Mouse (Mus musculus): ENCODE data around the gene Rtl8b.
"Not testable (repeated sequence)": the region's sequence is repeated elsewhere in the genome, so short reads cannot be mapped to it uniquely, and the experiment has no call there.

Gene Rtl8b

GRCm38 (mm10) chrX:53670294-53670693 lies at the start of gene Rtl8b:
TSS of gene Rtl8b (minus strand) at chrX:53670408.
- DNase-seq, result peak; percentile 87

GRCm38 (mm10) chrX:53716323-53717182 lies 46.3 kb upstream of the Rtl8b start:
- DNase-seq, result peak; percentile 71

GRCm38 (mm10) chrX:53715942-53716322 lies 45.7 kb upstream of the Rtl8b start:
- DNase-seq, result no peak

- no peak for DNase-seq
Measured at GRCm38 (mm10) chrX:53702673-53703072, 32.5 kb upstream of the Rtl8b start.

GRCm38 (mm10) chrX:53699225-53699624 lies 29.0 kb upstream of the Rtl8b start:
- DNase-seq, result no peak

GRCm38 (mm10) chrX:53694008-53694777 lies 24.0 kb upstream of the Rtl8b start:
- no peak for DNase-seq

- DNase-seq, result no peak
Measured at GRCm38 (mm10) chrX:53693141-53693540, 22.9 kb upstream of the Rtl8b start.

- no peak for DNase-seq
Measured at GRCm38 (mm10) chrX:53692065-53692464, 21.9 kb upstream of the Rtl8b start.

GRCm38 (mm10) chrX:53684676-53685075 lies 14.5 kb upstream of the Rtl8b start:
- DNase-seq, result not testable (repeated sequence)

GRCm38 (mm10) chrX:53682650-53683049 lies 12.4 kb upstream of the Rtl8b start:
- not testable (repeated sequence) for DNase-seq

GRCm38 (mm10) chrX:53676943-53677342 lies 6.7 kb upstream of the Rtl8b start:
- not testable (repeated sequence) for DNase-seq

GRCm38 (mm10) chrX:53670696-53671095 lies 488 bp upstream of the Rtl8b start:
- DNase-seq, result not testable (repeated sequence)

- DNase-seq, result not testable (repeated sequence)
Measured at GRCm38 (mm10) chrX:53669557-53670270, 494 bp downstream of the Rtl8b start.

GRCm38 (mm10) chrX:53652917-53653316 lies 17.3 kb downstream of the Rtl8b start:
- DNase-seq, result not testable (repeated sequence)

- DNase-seq, result no peak
Measured at GRCm38 (mm10) chrX:53645885-53646284, 24.3 kb downstream of the Rtl8b start.

- DNase-seq, result peak; percentile 89
Measured at GRCm38 (mm10) chrX:53642980-53643961, 26.9 kb downstream of the Rtl8b start, which contains the start of gene Rtl8a. TSS of gene Rtl8a (minus strand) at chrX:53643682.

GRCm38 (mm10) chrX:53642604-53642979 lies 27.6 kb downstream of the Rtl8b start:
- DNase-seq, result not testable (repeated sequence)

GRCm38 (mm10) chrX:53638107-53638506 lies 32.1 kb downstream of the Rtl8b start:
- DNase-seq, result not testable (repeated sequence)

Data from embryo, embryonic 11 days (tissue).